Mouse (Mus musculus) limb, embryonic 14.5 days (tissue): ENCODE results near the gene Themis2. TPM values are rescaled to one million over a fixed set of nuclear protein-coding genes. Genes with fewer than 3 reads are reported as not detected.
"Not testable (repeated sequence)": the region's sequence is repeated elsewhere in the genome, so short reads cannot be mapped to it uniquely, and the experiment has no call there.

Experiments used
- ATAC-seq: fragments of 200-750 bp; cut with Nextera tagmentation; 2 replicates; pipeline ENCODE4 v1.8.0; 2017; ENCODE audit warnings: low read depth, moderate number of reproducible peaks, moderate TSS enrichment; ENCODE audit not compliant: low FRiP score
- DNase-seq: peaks from one replicate; pipeline ENCODE4 v3.0.0-alpha.2; 2015; ENCODE audit warnings: low spot score
- H3K27ac ChIP-seq: fragments of 300-500 bp; sonication (generic); replicated peaks from 2 replicates; pipeline ENCODE4 v1.5.1; 2014; ENCODE audit warnings: low read depth, mild to moderate bottlenecking, low read length, moderate library complexity, mixed read lengths
- H3K27me3 ChIP-seq: fragments of 300-500 bp; sonication (generic); 2 replicates; pipeline ENCODE4 v1.6.1; 2014; ENCODE audit warnings: low read length, mixed read lengths; ENCODE audit not compliant: control insufficient read depth, insufficient read depth
- H3K36me3 ChIP-seq: fragments of 300-500 bp; sonication (generic); 2 replicates; pipeline ENCODE4 v1.6.1; 2014; ENCODE audit warnings: mild to moderate bottlenecking, low read length, moderate library complexity, mixed read lengths; ENCODE audit not compliant: control insufficient read depth, insufficient read depth
- H3K4me1 ChIP-seq: fragments of 300-500 bp; sonication (generic); 2 replicates; pipeline ENCODE4 v1.6.1; 2014; ENCODE audit warnings: antibody characterized with exemption, low read length, mixed read lengths; ENCODE audit not compliant: control insufficient read depth, insufficient read depth
- H3K4me2 ChIP-seq: fragments of 300-500 bp; sonication (generic); replicated peaks from 2 replicates; pipeline ENCODE4 v1.6.1; 2014; ENCODE audit warnings: low read depth, mild to moderate bottlenecking, low read length, moderate library complexity; ENCODE audit not compliant: severe bottlenecking
- H3K4me3 ChIP-seq: fragments of 300-500 bp; sonication (generic); replicated peaks from 2 replicates; pipeline ENCODE4 v1.5.1; 2014; ENCODE audit warnings: low read length
- H3K9ac ChIP-seq: fragments of 300-500 bp; sonication (generic); 2 replicates; pipeline ENCODE4 v1.6.1; 2014; ENCODE audit warnings: mild to moderate bottlenecking, low read depth, low read length, moderate library complexity; ENCODE audit not compliant: severe bottlenecking
- H3K9me3 ChIP-seq: fragments of 300-500 bp; sonication (generic); 2 replicates; pipeline ENCODE4 v1.6.1; 2016; ENCODE audit warnings: low read length; ENCODE audit not compliant: control insufficient read depth
- POLR2A ChIP-seq: fragments of 200-500 bp; IDR thresholded peaks from 2 replicates; pipeline ENCODE4 v1.8.0; 2012; ENCODE audit warnings: inconsistent platforms, mild to moderate bottlenecking, moderate library complexity, borderline replicate concordance; ENCODE audit not compliant: insufficient read depth, insufficient read length; ENCODE audit errors: extremely low read depth
- WGBS: fragments of 180-500 bp; shearing (Covaris S2); extraction: QIAGEN DNeasy Blood & Tissue Kit; methylation state at CpG from one replicate; pipeline ENCODE4 v1.1.7; 2014; 5-methylcytosine and 5-hydroxymethylcytosine counted together
- polyA plus RNA-seq, 2 experiments: library from polyadenylated mRNA; depleted of rRNA in 1 of 2; stranded (reverse) in 1 of 2; unstranded in 1 of 2; fragments of >200 nt; fragmentation: Nextera tagmentation in 1 of 2; extraction: Ambion mirVana in 1 of 2; gene quantifications; 2 replicates each; pipeline versions ENCODE4 v1.2.1 to v1.2.3; 2012 to 2014

The Themis2 gene
- polyA plus RNA-seq, 2 experiments: 1.9 to 2.1 TPM

- no peak for TF ChIP-seq POLR2A
- no peak overlapping the region for H3K4me3 ChIP-seq
- no peaks in the 10 kb centered on the region for H3K4me1 ChIP-seq
- peaks cover 80% of the 10 kb centered on the region for H3K36me3 ChIP-seq
- WGBS: 93% methylated on average over 5 of the region's 5 CpGs
- no peak overlapping the region for H3K9ac ChIP-seq
- H3K27ac ChIP-seq: no peak overlapping the region
- H3K9me3 ChIP-seq: no peaks in the 10 kb centered on the region
- DNase-seq (peak; percentile 73), ATAC-seq (no peak)
- H3K4me2 ChIP-seq: no peak overlapping the region
- no peaks in the 10 kb centered on the region for H3K27me3 ChIP-seq
Measured at GRCm38 (mm10) chr4:132776764-132777163, 19.4 kb downstream of the Themis2 start.

GRCm38 (mm10) chr4:132774905-132775304 is 21.3 kb downstream of the Themis2 start:
- Histone ChIP-seq H3K4me2 (no peak overlapping the region), H3K9ac (no peak overlapping the region), H3K36me3 (peaks cover 96% of the 10 kb centered on the region), H3K4me3 (no peak overlapping the region), H3K9me3 (no peaks in the 10 kb centered on the region), H3K27me3 (no peaks in the 10 kb centered on the region), H3K27ac (no peak overlapping the region), H3K4me1 (no peaks in the 10 kb centered on the region)
- no peak for TF ChIP-seq POLR2A
- DNase-seq (no peak), ATAC-seq (no peak)
- WGBS: 83% methylated on average over 3 of the region's 3 CpGs

GRCm38 (mm10) chr4:132771776-132772175 is 24.4 kb downstream of the Themis2 start:
- 95% methylated on average over 9 of the region's 9 CpGs for WGBS
- H3K4me3 ChIP-seq: no peak overlapping the region
- H3K4me1 ChIP-seq: peaks cover 3% of the 10 kb centered on the region; the same call in 1 of the 2 replicates
- ATAC-seq (no peak), DNase-seq (no peak)
- no peak for TF ChIP-seq POLR2A
- H3K9ac ChIP-seq: no peak overlapping the region
- peaks cover 66% of the 10 kb centered on the region for H3K36me3 ChIP-seq
- H3K4me2 ChIP-seq: no peak overlapping the region
- no peaks in the 10 kb centered on the region for H3K27me3 ChIP-seq
- H3K9me3 ChIP-seq: no peaks in the 10 kb centered on the region
- no peak overlapping the region for H3K27ac ChIP-seq

- under 1% methylated on average over 70 of the region's 71 CpGs for WGBS
- Histone ChIP-seq H3K9me3 (no peaks in the 10 kb centered on the region), H3K4me2 (peak within 1 kb of the TSS; percentile 76), H3K27ac (peak within 1 kb of the TSS; percentile 68), H3K4me3 (peak within 1 kb of the TSS; percentile 67), H3K4me1 (peaks cover 3% of the 10 kb centered on the region; the same call in 1 of the 2 replicates), H3K9ac (peak within 1 kb of the TSS; percentile 76), H3K36me3 (peaks cover 31% of the 10 kb centered on the region), H3K27me3 (no peaks in the 10 kb centered on the region)
- peak; percentile 97 for ATAC-seq
- TF ChIP-seq POLR2A: no peak
- peak; percentile 100 for DNase-seq
Measured at GRCm38 (mm10) chr4:132767914-132768876, 28.0 kb downstream of the Themis2 start, which contains the start of gene Rpa2. Rpa2 (plus strand) TSS chr4:132768332.

- 86% methylated on average over 3 of the region's 3 CpGs for WGBS
- not testable (repeated sequence) for H3K9me3 ChIP-seq, H3K36me3 ChIP-seq, ATAC-seq, H3K9ac ChIP-seq, H3K27me3 ChIP-seq, H3K4me3 ChIP-seq, H3K27ac ChIP-seq, DNase-seq, H3K4me1 ChIP-seq, H3K4me2 ChIP-seq
Measured at GRCm38 (mm10) chr4:132763125-132763524, 33.1 kb downstream of the Themis2 start.
